8 mouse cellular contexts compared by ENCODE assay signal in genomic region chr6:146643184-146643570, GRCm38 (mm10). TPM values are rescaled to one million over a fixed set of nuclear protein-coding genes. Genes with fewer than 3 reads are reported as not detected.
A peak's percentile ranks its signal among the peaks of the same experiment; 100 is the strongest.
DNase-seq lines count a peak whose midpoint lies in the region; ATAC-seq and TF ChIP-seq lines count a peak whose summit lies in the region.

No protein-coding gene starts in this region.

- peak overlapping the region; percentile 82 for H3K4me2 ChIP-seq in embryonic facial prominence, embryonic 14.5 days (ENCODE audit: low read depth, low read length)
- H3K4me2 ChIP-seq in intestine, embryonic 16.5 days (ENCODE audit: low read depth, low read length), result peak overlapping the region; percentile 90
- H3K4me2 ChIP-seq in lung, embryonic 16.5 days (ENCODE audit: low read depth, low read length), result peak overlapping the region; percentile 79

- peak overlapping the region; percentile 91 for H3K4me3 ChIP-seq in spleen, adult 2 months (ENCODE audit: extremely low read depth, insufficient read depth, insufficient read length)
- peak overlapping the region; percentile 86 for H3K4me3 ChIP-seq in embryonic facial prominence, embryonic 14.5 days (ENCODE audit: low read depth, low read length)
- peak overlapping the region; percentile 91 for H3K4me3 ChIP-seq in intestine, embryonic 16.5 days (ENCODE audit: low read length)
- peak overlapping the region; percentile 86 for H3K4me3 ChIP-seq in lung, embryonic 16.5 days (ENCODE audit: low read length)

- no peaks in the 10 kb centered on the region for H3K9me3 ChIP-seq in embryonic facial prominence, embryonic 14.5 days (ENCODE audit: control insufficient read depth, low read length)
- no peaks in the 10 kb centered on the region for H3K9me3 ChIP-seq in intestine, embryonic 16.5 days (ENCODE audit: control insufficient read depth, low read length)
- no peaks in the 10 kb centered on the region for H3K9me3 ChIP-seq in lung, embryonic 16.5 days (ENCODE audit: control insufficient read depth, low read length)

- TF ChIP-seq POLR2A in spleen, adult 2 months (IDR thresholded peaks at IDR 0.05; ENCODE audit: low read depth, low read length), result no peak

- H3K4me1 ChIP-seq in spleen, adult 2 months (ENCODE audit: control insufficient read depth, insufficient read depth, insufficient read length), result peaks cover 6% of the 10 kb centered on the region
- peaks cover 8% of the 10 kb centered on the region for H3K4me1 ChIP-seq in embryonic facial prominence, embryonic 14.5 days (ENCODE audit: control insufficient read depth, insufficient read depth, low read length)
- H3K4me1 ChIP-seq in intestine, embryonic 16.5 days (ENCODE audit: control insufficient read depth, insufficient read depth, low read length), result peaks cover 9% of the 10 kb centered on the region
- H3K4me1 ChIP-seq in lung, embryonic 16.5 days (replicated peaks; ENCODE audit: control insufficient read depth, insufficient read depth, low read length), result peaks cover 5% of the 10 kb centered on the region; the same call in 1 of the 2 replicates

- WGBS in spleen, adult 2 months, result 24% methylated on average over 11 of the region's 11 CpGs
- WGBS in embryonic facial prominence, embryonic 14.5 days, result 45% methylated on average over 11 of the region's 11 CpGs
- 21% methylated on average over 11 of the region's 11 CpGs for WGBS in intestine, embryonic 16.5 days
- 23% methylated on average over 11 of the region's 11 CpGs for WGBS in lung, embryonic 16.5 days

- no peak for ATAC-seq in embryonic facial prominence, embryonic 14.5 days (ENCODE audit: low read depth)
- ATAC-seq in intestine, embryonic 16.5 days, result peak; percentile 27; the same call in 1 of the 2 replicates
- ATAC-seq in lung, embryonic 16.5 days (ENCODE audit: low read depth), result peak; percentile 29; the same call in 1 of the 2 replicates

- H3K27me3 ChIP-seq in spleen, adult 2 months (ENCODE audit: control insufficient read depth, insufficient read depth, low read length), result no peaks in the 10 kb centered on the region
- H3K27me3 ChIP-seq in embryonic facial prominence, embryonic 14.5 days (replicated peaks; ENCODE audit: control insufficient read depth, insufficient read depth, low read length), result no peaks in the 10 kb centered on the region
- no peaks in the 10 kb centered on the region for H3K27me3 ChIP-seq in intestine, embryonic 16.5 days (replicated peaks; ENCODE audit: control insufficient read depth, insufficient read depth, low read length)
- H3K27me3 ChIP-seq in lung, embryonic 16.5 days (ENCODE audit: control insufficient read depth, insufficient read depth, low read depth, low read length), result no peaks in the 10 kb centered on the region

- no peak for TF ChIP-seq CTCF in spleen, adult 2 months (IDR thresholded peaks at IDR 0.05; ENCODE audit: extremely low read depth, insufficient read depth, insufficient read length, insufficient replicate concordance)

- peak overlapping the region; percentile 92 for H3K9ac ChIP-seq in embryonic facial prominence, embryonic 14.5 days (ENCODE audit: low read depth, low read length)
- H3K9ac ChIP-seq in intestine, embryonic 16.5 days (ENCODE audit: low read depth, low read length), result peak overlapping the region; percentile 97
- H3K9ac ChIP-seq in lung, embryonic 16.5 days (ENCODE audit: low read length), result peak overlapping the region; percentile 93

- no peaks in the 10 kb centered on the region for H3K36me3 ChIP-seq in spleen, adult 2 months (ENCODE audit: control insufficient read depth, insufficient read depth, low read length)
- no peaks in the 10 kb centered on the region for H3K36me3 ChIP-seq in embryonic facial prominence, embryonic 14.5 days (ENCODE audit: control insufficient read depth, insufficient read depth, low read length)
- no peaks in the 10 kb centered on the region for H3K36me3 ChIP-seq in intestine, embryonic 16.5 days (ENCODE audit: control insufficient read depth, insufficient read depth, low read length)
- H3K36me3 ChIP-seq in lung, embryonic 16.5 days (ENCODE audit: control insufficient read depth, insufficient read depth, low read length), result no peaks in the 10 kb centered on the region

- no peak overlapping the region for H3K27ac ChIP-seq in spleen, adult 2 months (ENCODE audit: insufficient read depth, low read length)
- peak overlapping the region; percentile 93 for H3K27ac ChIP-seq in embryonic facial prominence, embryonic 14.5 days (replicated peaks; ENCODE audit: low read depth, low read length)
- peak overlapping the region; percentile 95 for H3K27ac ChIP-seq in intestine, embryonic 16.5 days (ENCODE audit: low read length)
- H3K27ac ChIP-seq in lung, embryonic 16.5 days (ENCODE audit: low read length), result peak overlapping the region; percentile 95

- no peak for DNase-seq in spleen, adult 2 months (ENCODE audit: low read depth in 1 of 2, low spot score in 2 of 2)
- DNase-seq in spleen, postnatal 14 days (ENCODE audit: low spot score in 2 of 2), result no peak
- peak; percentile 9 for DNase-seq in embryonic facial prominence, embryonic 14.5 days (ENCODE audit: low spot score)
- no peak for DNase-seq in frontal cortex, postnatal 36 days (ENCODE audit: low spot score in 2 of 2)
- DNase-seq in urinary bladder, postnatal 36 days (ENCODE audit: low spot score in 2 of 2), result no peak
- DNase-seq in thymus, adult 18-20 months, result no peak

RNA-seq across cellular contexts. Expression of gene Tm7sf3, which starts 0.6 kb away (rescaled TPM):
- polyA plus RNA-seq in spleen, adult 2 months (2012; rRNA removed), result 8.5 and 9.2 TPM in 2 replicates
- 53.1 and 56.7 TPM in 2 replicates for polyA plus RNA-seq in embryonic facial prominence, embryonic 14.5 days (2014; fragmentation: Nextera tagmentation; extraction: Ambion mirVana)
- 33.2 and 36.7 TPM in 2 replicates for polyA plus RNA-seq in intestine, embryonic 16.5 days (2015; fragmentation: Nextera tagmentation; extraction: Ambion mirVana)
- polyA plus RNA-seq in lung, embryonic 16.5 days (2015; fragmentation: Nextera tagmentation; extraction: Ambion mirVana), result 27.0 and 29.9 TPM in 2 replicates

RNA-seq across cellular contexts. Expression of gene Med21, which starts 0.8 kb away (rescaled TPM):
- 11.6 and 13.4 TPM in 2 replicates for polyA plus RNA-seq in spleen, adult 2 months (2012; rRNA removed)
- 129 and 131 TPM in 2 replicates for polyA plus RNA-seq in embryonic facial prominence, embryonic 14.5 days (2014; fragmentation: Nextera tagmentation; extraction: Ambion mirVana)
- 105 and 110 TPM in 2 replicates for polyA plus RNA-seq in intestine, embryonic 16.5 days (2015; fragmentation: Nextera tagmentation; extraction: Ambion mirVana)
- 146 and 159 TPM in 2 replicates for polyA plus RNA-seq in lung, embryonic 16.5 days (2015; fragmentation: Nextera tagmentation; extraction: Ambion mirVana)
